Mouse (Mus musculus): Measurements from ENCODE around the gene Usp6nl.
A peak's percentile ranks its signal among the peaks of the same experiment; 100 is the strongest.

The Usp6nl gene

GRCm38 (mm10) chr2:6322376-6322901 is at the start of gene Usp6nl:
Usp6nl (plus strand) TSS chr2:6322667.
- DNase-seq: peak; percentile 95

DNA sequence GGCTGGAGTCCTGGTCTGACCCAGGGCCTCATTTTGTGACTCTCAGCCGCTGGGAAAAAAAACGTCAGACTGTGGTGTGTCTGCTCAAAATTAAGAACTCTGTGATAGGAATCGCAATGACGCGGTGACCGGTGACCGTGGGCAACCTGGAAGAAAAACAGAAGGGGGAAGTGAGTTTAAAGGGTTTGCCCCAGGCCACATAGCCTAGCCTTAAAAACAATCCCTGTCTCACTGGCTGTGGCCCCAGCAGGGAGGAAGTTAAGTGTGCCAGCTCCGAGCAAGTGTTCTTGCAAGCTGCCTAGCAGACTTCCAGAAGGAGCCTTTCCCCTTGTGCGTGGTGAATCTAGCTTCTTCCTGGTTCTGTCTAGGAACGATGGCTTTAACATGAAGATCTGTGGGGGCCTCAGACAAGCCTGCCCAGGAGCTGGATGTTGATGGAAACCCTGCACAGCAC is 49.0 kb upstream of the Usp6nl start:
- DNase-seq: peak; percentile 27

- DNase-seq: no peak
Measured at GRCm38 (mm10) chr2:6278813-6279530, 43.5 kb upstream of the Usp6nl start.

- no peak for DNase-seq
Measured at GRCm38 (mm10) chr2:6279614-6280301, 42.7 kb upstream of the Usp6nl start.

DNA sequence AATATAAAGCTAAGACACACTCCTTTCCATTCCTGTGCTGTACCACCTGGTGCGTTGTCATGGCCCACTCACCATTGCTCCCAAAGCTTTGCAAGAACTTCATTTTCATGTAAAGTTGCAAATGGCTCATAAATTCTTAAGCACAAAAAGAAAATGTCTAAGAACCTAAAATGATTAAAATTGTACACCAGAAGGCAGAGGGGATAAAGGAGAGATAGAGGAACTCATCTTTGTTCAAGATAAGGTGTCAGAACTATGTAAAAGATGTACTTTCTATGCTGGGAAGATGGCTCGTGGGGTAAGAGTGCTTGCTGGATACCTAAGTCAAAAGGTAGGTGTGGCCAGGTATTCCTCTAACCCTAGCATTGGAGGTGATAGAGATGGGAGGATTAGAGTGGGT is 38.9 kb upstream of the Usp6nl start:
- no peak for DNase-seq

- no peak for DNase-seq
Measured at GRCm38 (mm10) chr2:6284784-6285183, 37.7 kb upstream of the Usp6nl start.

GRCm38 (mm10) chr2:6285794-6286193 is 36.7 kb upstream of the Usp6nl start:
- no peak for DNase-seq

GRCm38 (mm10) chr2:6293825-6294444 is 28.5 kb upstream of the Usp6nl start:
- DNase-seq: no peak

DNA sequence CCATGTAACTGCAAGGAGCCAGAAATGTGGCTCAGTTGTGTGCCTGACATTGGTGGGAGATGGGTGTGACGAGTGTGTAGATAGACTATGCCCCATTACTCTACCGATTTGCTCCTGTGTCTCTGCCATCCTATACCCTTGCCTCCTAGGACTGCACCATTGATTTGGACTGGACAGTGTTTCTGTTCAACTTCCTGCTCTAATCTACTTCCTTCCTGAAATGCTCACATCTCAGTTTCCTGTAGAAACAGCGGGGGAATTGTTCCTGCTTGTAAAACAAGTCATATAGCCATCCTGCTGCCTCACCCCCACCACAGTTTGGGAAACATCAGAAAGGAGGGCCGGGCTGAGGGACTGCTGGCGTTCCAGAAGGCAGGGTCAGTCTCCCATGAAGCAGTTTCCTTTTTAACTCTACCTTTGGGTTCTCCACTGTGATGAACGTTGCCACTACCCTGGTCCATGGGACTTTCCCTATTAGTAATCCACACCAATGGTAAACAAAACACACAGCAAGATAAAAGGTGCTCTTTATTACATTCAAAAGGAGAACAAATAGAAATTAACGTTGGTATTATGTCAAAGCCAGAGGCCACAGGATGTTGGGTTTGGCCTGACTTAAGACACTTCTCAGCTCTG is 27.4 kb upstream of the Usp6nl start:
- DNase-seq: no peak

DNA sequence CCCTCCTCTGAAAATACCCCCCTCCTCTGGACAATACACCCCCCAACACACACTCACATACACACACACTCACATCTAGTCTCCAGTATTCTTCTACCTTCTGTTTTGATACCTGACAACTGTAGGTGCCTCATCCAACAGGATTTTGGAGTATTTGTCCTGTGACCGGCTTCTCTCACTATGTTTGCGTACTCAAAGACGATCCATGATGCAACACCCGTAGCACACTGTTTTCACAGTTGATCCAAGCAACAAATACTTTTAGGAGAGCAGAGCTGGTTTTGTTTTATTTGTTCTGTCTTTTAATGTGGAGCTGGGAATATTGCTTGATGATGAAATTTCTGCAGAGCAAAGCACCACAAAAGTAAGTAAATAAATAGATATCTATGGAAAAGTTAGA is 17.7 kb upstream of the Usp6nl start:
- DNase-seq: no peak

DNA sequence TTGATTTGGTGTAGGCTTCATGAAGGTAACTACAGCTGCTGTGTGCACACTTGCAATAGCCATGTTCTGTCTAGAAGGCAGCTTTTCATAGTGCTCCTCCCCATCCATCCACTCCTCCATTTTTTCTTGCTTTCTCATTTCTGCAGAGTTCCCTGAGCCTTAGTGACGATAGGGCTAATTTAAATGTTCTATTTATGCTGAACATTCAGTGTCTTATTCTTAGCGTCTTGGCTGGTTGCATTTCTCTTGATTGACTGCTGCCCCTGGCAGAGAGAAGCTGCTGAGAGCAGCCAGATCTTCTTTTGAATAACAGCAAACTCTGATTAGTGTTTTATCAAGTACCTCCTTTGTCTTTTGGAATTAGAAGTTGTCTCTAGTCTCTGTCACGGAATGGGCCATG is 15.6 kb upstream of the Usp6nl start:
- no peak for DNase-seq

DNA sequence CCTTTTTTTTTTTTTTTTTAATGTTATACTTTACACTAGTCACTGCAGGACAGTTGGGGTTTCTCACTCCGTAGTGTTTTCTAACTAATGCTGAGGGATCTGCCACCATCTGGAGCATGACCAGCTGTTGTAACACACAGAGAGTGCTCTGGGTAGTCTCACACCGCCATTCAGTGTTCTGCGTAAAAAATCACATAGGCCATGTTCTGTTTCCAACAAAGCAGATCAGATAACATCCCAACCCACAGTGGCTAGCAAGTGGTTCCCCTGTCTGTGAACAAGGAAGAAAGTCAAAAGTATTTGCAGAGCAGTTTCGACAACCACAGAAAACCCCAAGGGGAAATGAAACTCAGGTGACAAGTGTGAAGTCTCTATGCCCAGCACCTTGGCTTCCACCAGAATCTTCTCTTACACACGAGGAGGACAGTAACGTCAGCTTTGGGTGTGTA is 13.1 kb upstream of the Usp6nl start:
- DNase-seq: no peak

DNA sequence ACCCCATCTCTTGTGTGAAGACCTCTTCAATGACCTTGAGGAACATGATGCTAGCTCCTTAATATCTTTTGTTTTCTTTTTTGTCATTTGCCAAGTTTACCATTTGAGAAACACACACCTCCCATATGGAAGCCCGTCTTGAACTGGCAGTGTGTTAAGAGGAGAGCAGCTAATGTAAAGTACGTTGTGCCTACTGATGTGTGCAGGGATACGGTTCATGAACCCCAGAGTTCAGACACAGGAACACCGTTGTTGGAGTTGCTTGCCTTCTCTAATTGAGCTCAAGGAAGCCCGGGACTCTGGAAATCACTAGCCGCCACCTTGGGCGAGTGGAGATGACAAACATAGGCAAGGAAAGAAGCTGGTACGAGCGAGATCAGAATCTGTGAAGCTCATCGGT is 9.7 kb upstream of the Usp6nl start:
- no peak for DNase-seq

DNA sequence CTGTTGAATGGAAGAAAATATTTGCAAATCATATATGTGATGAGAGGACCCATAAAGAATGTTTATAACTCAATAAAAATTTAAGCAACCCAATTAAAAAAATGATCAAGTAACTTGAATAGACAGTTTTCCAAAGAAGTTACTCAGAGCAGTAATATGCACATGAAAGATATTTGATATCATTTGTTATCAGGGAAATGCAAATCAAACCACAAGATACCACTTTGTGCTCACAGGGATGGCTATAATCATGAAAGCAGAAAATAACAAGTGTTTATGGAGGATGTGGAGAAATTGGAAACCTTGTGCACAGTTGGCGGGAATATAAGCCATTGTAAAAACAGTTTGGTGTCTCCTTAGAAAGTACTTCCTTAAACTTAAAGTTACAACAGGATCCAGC is 8.7 kb upstream of the Usp6nl start:
- no peak for DNase-seq

DNA sequence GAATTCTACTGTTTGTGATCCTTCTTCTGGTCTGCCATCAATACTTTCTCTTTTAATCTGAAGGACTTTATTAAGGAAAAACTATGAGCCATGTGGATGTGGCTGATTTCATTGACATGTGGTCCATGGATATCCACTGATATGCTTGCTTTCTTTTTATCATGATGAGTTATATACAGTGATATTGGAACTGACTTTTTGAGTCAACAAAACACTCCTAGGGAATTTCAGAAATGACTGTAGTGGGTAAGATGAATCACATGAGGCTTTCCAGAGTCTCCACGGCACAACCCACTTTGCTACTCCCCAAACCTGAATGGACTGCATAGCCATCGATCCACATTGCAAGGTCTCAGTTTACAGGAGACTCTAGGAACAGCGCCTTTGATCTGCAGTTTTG is 2.3 kb upstream of the Usp6nl start:
- no peak for DNase-seq

GRCm38 (mm10) chr2:6321769-6322375 is 595 bp upstream of the Usp6nl start:
- peak; percentile 29 for DNase-seq

- peak; percentile 73 for DNase-seq
Measured at GRCm38 (mm10) chr2:6322938-6323521, 563 bp downstream of the Usp6nl start.

- no peak for DNase-seq
Measured at GRCm38 (mm10) chr2:6325646-6326045, 3.2 kb downstream of the Usp6nl start.

DNA sequence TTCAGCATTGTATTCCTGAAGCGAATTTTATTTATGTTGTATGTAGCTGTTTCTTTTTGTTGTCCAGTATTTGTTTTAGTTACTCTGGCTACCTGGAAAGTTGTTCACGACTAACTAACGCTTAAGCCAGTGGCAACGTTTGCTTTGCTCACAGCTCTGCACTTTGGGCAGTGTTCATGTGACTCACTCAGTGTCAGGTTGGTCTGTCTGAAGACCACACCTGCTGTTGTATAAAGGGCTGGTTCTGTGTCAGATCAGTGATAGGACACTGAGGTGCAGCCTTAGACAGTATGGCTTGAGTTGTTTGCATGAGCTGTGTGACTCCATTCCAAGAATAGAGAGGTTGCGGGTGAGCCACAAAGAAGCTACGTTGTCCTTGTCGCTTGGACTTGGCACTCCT is 6.5 kb downstream of the Usp6nl start:
- DNase-seq: no peak

- DNase-seq: no peak
Measured at GRCm38 (mm10) chr2:6330756-6331155, 8.3 kb downstream of the Usp6nl start.

GRCm38 (mm10) chr2:6331324-6332137 is 9.1 kb downstream of the Usp6nl start:
- DNase-seq: no peak
